Mouse (Mus musculus) lung, embryonic 14.5 days (tissue): ENCODE measurements at regions not wholly inside any gene's neighbourhood (a gene's known extent, or its start where the extent isn't known, plus 50 kb on each side); places are given as distances from the start of the nearest gene placed in this dataset.

Experiments
- ATAC-seq: fragments of 200-750 bp; cut with Nextera tagmentation; 2 replicates; pipeline ENCODE4 v1.8.0; 2017; ENCODE audit warnings: mild to moderate bottlenecking, moderate TSS enrichment, moderate library complexity; ENCODE audit not compliant: insufficient read depth
- DNase-seq: peaks from one replicate; pipeline ENCODE4 v3.0.0-alpha.2; 2015
- H3K27ac ChIP-seq: fragments of 300-500 bp; sonication (generic); 2 replicates; pipeline ENCODE4 v1.5.1; 2014; ENCODE audit warnings: low read depth, mild to moderate bottlenecking, moderate library complexity
- H3K27me3 ChIP-seq: fragments of 300-500 bp; sonication (generic); 2 replicates; pipeline ENCODE4 v1.6.1; 2014; ENCODE audit warnings: low read length, control low read depth; ENCODE audit not compliant: insufficient read depth
- H3K36me3 ChIP-seq: fragments of 300-500 bp; sonication (generic); 2 replicates; pipeline ENCODE4 v1.6.1; 2014; ENCODE audit warnings: control low read depth; ENCODE audit not compliant: insufficient read depth
- H3K4me1 ChIP-seq: fragments of 300-500 bp; sonication (generic); 2 replicates; pipeline ENCODE4 v1.6.1; 2014; ENCODE audit warnings: antibody characterized with exemption, control low read depth; ENCODE audit not compliant: insufficient read depth
- H3K4me2 ChIP-seq: fragments of 300-500 bp; sonication (generic); 2 replicates; pipeline ENCODE4 v1.6.1; 2014; ENCODE audit warnings: mild to moderate bottlenecking
- H3K4me3 ChIP-seq: fragments of 300-500 bp; sonication (generic); 2 replicates; pipeline ENCODE4 v1.5.1; 2014; ENCODE audit warnings: low read depth, low read length
- H3K9ac ChIP-seq: fragments of 300-500 bp; sonication (generic); 2 replicates; pipeline ENCODE4 v1.6.1; 2014
- H3K9me3 ChIP-seq: fragments of 300-500 bp; sonication (generic); 2 replicates; pipeline ENCODE4 v1.6.1; 2016; ENCODE audit warnings: low read depth, low read length, control low read depth
- CTCF ChIP-seq: IDR thresholded peaks from 2 replicates; pipeline ENCODE4 v1.5.1; 2016; ENCODE audit warnings: antibody characterized with exemption, low read depth
- WGBS: fragments of 180-500 bp; shearing (Covaris S2); extraction: QIAGEN DNeasy Blood & Tissue Kit; methylation state at CpG from one replicate; pipeline ENCODE4 v1.1.7; 2014; 5-methylcytosine and 5-hydroxymethylcytosine counted together

DNA sequence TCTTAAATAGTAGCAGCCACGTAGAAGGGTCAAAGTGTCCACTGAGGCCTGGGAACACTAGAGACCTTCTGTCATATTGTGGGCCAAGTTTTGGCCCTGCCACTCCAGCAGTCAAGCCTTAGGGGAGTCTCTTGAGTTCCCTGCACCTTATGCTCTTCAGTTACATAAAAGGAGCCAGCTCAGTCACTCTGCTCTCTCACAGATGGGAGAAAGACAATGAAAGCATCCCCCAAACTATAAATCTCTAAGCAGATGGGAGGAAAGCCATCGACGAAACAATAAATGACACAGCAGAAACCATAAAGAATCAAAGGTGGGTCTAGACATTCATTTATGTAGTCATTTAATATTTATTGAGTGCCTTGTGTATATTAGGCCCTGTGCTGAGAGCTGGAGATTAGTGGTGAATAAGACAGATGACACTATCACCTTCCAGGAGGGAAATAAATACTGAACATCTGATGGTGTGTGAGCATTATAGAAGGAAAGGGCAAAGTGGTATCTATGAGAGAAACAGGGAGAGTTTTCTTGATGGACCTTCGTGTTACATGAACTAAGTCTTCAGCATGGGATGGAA, 137.5 kb upstream of the Synpr start:
- H3K27ac ChIP-seq, result no peak overlapping the region
- TF ChIP-seq CTCF, result no peak
- 74% methylated on average over 4 of the region's 4 CpGs for WGBS

DNA sequence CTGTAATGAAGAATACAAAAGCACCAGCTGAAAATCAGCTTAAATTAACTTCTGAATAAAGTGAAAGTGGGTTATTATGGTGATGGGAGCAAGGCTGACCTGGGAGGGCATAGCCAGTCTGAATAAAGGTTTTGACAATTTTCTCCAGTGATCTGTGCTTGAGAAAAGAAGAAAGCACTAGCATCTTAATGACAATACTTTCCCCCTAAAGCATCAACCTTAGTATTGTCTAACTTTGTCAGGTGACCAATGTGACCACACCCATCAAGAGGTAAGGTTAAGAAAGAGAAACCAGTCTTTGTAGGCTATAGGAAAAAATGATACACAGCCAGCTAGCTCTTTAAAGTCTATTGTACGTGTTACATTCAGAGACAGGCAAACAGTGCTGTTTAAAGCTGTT, 135.0 kb upstream of the Synpr start:
- H3K4me3 ChIP-seq, result no peak overlapping the region
- no peaks in the 10 kb centered on the region for H3K27me3 ChIP-seq
- ATAC-seq, result no peak
- 63% methylated on average over 1 of the region's 1 CpGs for WGBS
- TF ChIP-seq CTCF, result no peak
- no peaks in the 10 kb centered on the region for H3K36me3 ChIP-seq
- no peak overlapping the region for H3K9ac ChIP-seq
- no peak overlapping the region for H3K4me2 ChIP-seq
- H3K27ac ChIP-seq, result no peak overlapping the region
- DNase-seq, result no peak
- H3K4me1 ChIP-seq, result no peaks in the 10 kb centered on the region
- no peaks in the 10 kb centered on the region for H3K9me3 ChIP-seq

More for the DNA sequence above, 137.5 kb upstream of the Synpr start:
- Histone ChIP-seq H3K27me3 (no peaks in the 10 kb centered on the region), H3K4me1 (no peaks in the 10 kb centered on the region), H3K4me2 (no peak overlapping the region), H3K4me3 (no peak overlapping the region), H3K9ac (no peak overlapping the region), H3K36me3 (no peaks in the 10 kb centered on the region), H3K9me3 (no peaks in the 10 kb centered on the region)
- no peak for ATAC-seq
- no peak for DNase-seq

DNA sequence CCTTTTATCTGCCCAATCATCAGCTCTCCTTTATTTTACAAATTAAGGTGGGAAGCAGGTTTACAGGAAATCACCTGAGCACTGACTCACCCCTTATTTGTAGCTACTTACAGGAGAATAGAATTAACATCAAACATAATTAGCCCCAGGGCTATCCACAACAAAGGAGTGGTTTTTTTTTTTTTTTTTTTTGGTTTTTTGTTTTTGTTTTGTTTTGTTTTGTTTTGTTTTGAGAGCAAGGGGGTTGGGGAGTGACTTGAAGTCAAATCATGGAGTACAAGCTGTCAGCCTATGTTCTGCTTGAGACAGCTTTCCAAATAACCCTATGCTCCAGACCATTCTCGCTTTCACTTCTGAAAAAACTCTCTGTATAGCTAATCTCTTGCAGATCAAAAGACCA, 132.9 kb upstream of the Synpr start:
- Histone ChIP-seq H3K36me3 (no peaks in the 10 kb centered on the region), H3K4me1 (no peaks in the 10 kb centered on the region), H3K4me2 (no peak overlapping the region), H3K9me3 (no peaks in the 10 kb centered on the region), H3K4me3 (no peak overlapping the region), H3K9ac (no peak overlapping the region), H3K27me3 (no peaks in the 10 kb centered on the region), H3K27ac (no peak overlapping the region)
- TF ChIP-seq CTCF, result no peak
- DNase-seq (no peak), ATAC-seq (no peak)
- WGBS, result 57% methylated on average over 1 of the region's 1 CpGs

DNA sequence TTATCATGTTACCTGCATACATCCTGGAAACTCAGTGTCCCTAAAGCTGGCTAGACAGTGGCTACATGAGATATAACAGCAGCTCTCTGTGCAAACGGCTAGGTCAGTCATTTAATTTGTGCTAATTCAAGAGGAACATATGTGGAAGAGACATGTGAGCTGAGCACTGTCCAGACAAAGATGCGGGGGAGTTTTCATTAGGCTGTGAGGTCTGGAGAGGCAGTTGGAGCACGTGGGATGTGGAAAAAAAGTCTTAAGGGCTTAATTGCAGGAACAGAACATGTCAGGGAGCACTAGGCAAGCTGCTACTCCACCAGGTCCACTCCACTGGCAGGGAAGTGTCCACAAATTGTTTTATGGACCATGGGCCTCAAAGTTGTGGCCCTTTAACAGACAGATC, 108.4 kb upstream of the Synpr start:
- TF ChIP-seq CTCF, result no peak
- no peak overlapping the region for H3K4me2 ChIP-seq
- DNase-seq (no peak), ATAC-seq (no peak)
- H3K4me1 ChIP-seq, result no peaks in the 10 kb centered on the region
- H3K27me3 ChIP-seq, result no peaks in the 10 kb centered on the region
- no peak overlapping the region for H3K9ac ChIP-seq
- no peaks in the 10 kb centered on the region for H3K36me3 ChIP-seq
- H3K4me3 ChIP-seq, result no peak overlapping the region
- no peaks in the 10 kb centered on the region for H3K9me3 ChIP-seq
- WGBS, result 58% methylated on average over 3 of the region's 3 CpGs
- no peak overlapping the region for H3K27ac ChIP-seq

DNA sequence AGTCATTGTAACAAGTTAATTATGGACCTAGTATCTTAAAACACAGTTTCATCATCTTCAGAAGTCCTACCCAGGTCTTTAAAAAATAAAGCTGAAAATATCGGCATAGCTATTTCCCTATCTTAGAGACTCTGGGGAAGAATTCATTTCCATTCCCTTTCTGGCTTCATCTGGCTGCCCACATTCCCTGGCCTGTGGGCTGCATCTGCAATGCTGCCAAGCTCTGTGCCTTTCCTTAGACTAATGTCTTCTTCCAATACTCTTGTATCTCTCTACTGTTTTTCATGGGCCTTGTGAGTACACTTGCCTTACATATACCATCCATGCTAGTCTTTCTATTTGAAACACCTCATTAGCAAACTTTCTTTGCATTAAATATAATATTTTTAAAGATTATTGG, 106.7 kb upstream of the Synpr start:
- Histone ChIP-seq H3K4me1 (no peaks in the 10 kb centered on the region), H3K36me3 (no peaks in the 10 kb centered on the region), H3K4me2 (no peak overlapping the region), H3K27ac (no peak overlapping the region), H3K4me3 (no peak overlapping the region), H3K9ac (no peak overlapping the region), H3K9me3 (no peaks in the 10 kb centered on the region), H3K27me3 (no peaks in the 10 kb centered on the region)
- WGBS, result 87% methylated on average over 1 of the region's 1 CpGs
- no peak for DNase-seq
- ATAC-seq, result no peak
- TF ChIP-seq CTCF, result no peak

DNA sequence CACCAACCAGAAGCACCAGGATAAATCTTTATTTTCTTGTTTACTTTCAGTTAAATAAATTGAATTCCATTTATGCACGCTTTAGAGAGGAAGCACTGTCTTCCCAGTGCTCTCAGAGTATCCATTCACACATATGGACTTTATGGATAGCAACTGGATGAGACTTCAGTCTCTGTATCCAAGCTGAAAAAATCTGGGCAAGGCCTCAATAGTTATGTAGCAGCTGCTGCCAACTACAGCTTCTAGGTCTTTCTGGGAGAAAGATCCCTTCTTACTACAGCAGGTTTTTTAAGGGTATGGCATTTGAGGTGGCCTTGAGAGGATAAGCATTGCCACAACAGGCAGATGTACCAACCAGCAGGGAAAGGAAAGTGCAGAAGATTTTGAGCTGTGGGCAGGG, 93.8 kb upstream of the Synpr start:
- 48% methylated on average over 1 of the region's 1 CpGs for WGBS
- no peak overlapping the region for H3K4me2 ChIP-seq

DNA sequence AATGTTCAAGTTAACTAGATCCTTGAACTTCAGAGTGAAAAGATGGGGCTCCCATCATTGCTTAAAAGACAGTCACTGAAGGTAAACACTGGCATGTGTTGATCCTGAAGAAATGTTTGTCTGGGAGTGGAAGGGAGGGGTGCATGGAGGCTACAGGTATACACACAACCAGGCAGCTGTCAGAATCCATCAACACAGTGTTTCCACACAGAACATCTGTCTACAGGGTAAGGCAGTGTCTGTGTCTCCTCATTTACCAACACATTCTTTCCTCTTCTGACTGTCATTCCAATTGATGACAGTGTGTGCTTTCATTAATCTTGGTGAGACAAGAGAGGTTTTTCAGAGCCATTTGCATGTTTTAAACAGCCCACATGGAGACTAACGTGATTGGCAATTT, 91.8 kb upstream of the Synpr start:
- H3K9me3 ChIP-seq, result no peaks in the 10 kb centered on the region
- no peaks in the 10 kb centered on the region for H3K4me1 ChIP-seq
- TF ChIP-seq CTCF, result no peak
- no peak overlapping the region for H3K9ac ChIP-seq
- no peaks in the 10 kb centered on the region for H3K27me3 ChIP-seq
- H3K4me3 ChIP-seq, result no peak overlapping the region
- no peak overlapping the region for H3K27ac ChIP-seq
- DNase-seq (no peak), ATAC-seq (no peak)
- H3K36me3 ChIP-seq, result no peaks in the 10 kb centered on the region
- H3K4me2 ChIP-seq, result no peak overlapping the region
- WGBS, result 31% methylated on average over 1 of the region's 1 CpGs

More for the DNA sequence above, 93.8 kb upstream of the Synpr start:
- Histone ChIP-seq H3K4me3 (no peak overlapping the region), H3K27ac (no peak overlapping the region), H3K9me3 (no peaks in the 10 kb centered on the region), H3K9ac (no peak overlapping the region), H3K27me3 (no peaks in the 10 kb centered on the region), H3K36me3 (no peaks in the 10 kb centered on the region), H3K4me1 (no peaks in the 10 kb centered on the region)
- no peak for TF ChIP-seq CTCF
- ATAC-seq (no peak), DNase-seq (no peak)

DNA sequence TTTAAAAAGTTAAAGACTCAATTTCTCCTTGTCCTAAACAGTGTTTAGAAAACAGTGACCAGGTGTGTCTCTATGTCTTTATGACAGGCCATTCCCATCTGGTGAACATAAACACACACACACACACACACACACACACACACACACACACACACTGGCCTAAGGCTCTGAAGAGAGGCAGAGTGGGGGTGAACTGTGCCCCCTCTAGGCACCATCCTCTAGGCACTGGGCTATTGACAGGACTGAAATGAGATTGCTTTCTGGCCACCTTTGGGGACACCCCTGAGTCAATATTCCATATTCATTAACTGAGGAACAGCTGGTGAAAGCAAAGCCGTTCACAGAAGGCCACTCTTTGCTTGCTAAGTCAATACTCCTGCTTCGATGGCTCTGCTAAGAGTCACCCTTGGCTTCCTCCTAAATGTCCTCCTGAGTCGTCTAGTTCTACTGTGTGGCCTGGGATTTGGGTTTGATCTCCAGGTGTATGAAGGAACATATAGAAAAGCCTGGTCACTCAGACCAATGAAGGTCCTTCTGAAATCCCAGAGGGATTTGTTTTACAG, 87.2 kb upstream of the Synpr start:
- WGBS, result 42% methylated on average over 3 of the region's 3 CpGs
- ATAC-seq, result no peak
- no peak for DNase-seq

More for the DNA sequence above, 87.2 kb upstream of the Synpr start:
- Histone ChIP-seq H3K27ac (no peak overlapping the region), H3K9ac (no peak overlapping the region), H3K9me3 (no peaks in the 10 kb centered on the region), H3K4me1 (no peaks in the 10 kb centered on the region), H3K4me2 (no peak overlapping the region), H3K36me3 (no peaks in the 10 kb centered on the region), H3K27me3 (no peaks in the 10 kb centered on the region), H3K4me3 (no peak overlapping the region)
- no peak for TF ChIP-seq CTCF
